Mouse (Mus musculus) thymus, adult 2 months (tissue): ENCODE data around the gene Lta. TPM values are rescaled to one million over a fixed set of nuclear protein-coding genes. Genes with fewer than 3 reads are reported as not detected.

Experiments
- DNase-seq: peaks from one replicate; pipeline ENCODE4 v3.0.0; 2021
- H3K27ac ChIP-seq: fragments of 200-500 bp; 2 replicates; pipeline ENCODE4 v1.5.1; 2012; ENCODE audit warnings: low read length, control low read depth; ENCODE audit not compliant: control insufficient read depth, insufficient read depth
- H3K27me3 ChIP-seq: fragments of 200-500 bp; 2 replicates; pipeline ENCODE4 v1.6.1; 2012; ENCODE audit warnings: mild to moderate bottlenecking, low read length, moderate library complexity, mixed read lengths; ENCODE audit not compliant: control insufficient read depth, insufficient read depth
- H3K36me3 ChIP-seq: fragments of 200-500 bp; 2 replicates; pipeline ENCODE4 v1.6.1; 2012; ENCODE audit warnings: mild to moderate bottlenecking, low read length, moderate library complexity; ENCODE audit not compliant: control insufficient read depth, insufficient read depth
- H3K4me1 ChIP-seq: fragments of 200-500 bp; replicated peaks from 2 replicates; pipeline ENCODE4 v1.6.1; 2012; ENCODE audit warnings: low read length; ENCODE audit not compliant: control insufficient read depth, insufficient read depth
- H3K4me3 ChIP-seq: fragments of 200-500 bp; 2 replicates; pipeline ENCODE4 v1.5.1; 2012; ENCODE audit warnings: mild to moderate bottlenecking, low read length, control low read depth, moderate library complexity; ENCODE audit not compliant: control insufficient read depth, insufficient read depth
- CTCF ChIP-seq: fragments of 200-500 bp; IDR thresholded peaks from 2 replicates; pipeline ENCODE4 v1.5.1; 2012; ENCODE audit warnings: mild to moderate bottlenecking, control low read depth, low read length, moderate library complexity, borderline replicate concordance; ENCODE audit not compliant: control insufficient read depth, poor library complexity, insufficient read depth; ENCODE audit errors: extremely low read depth
- POLR2A ChIP-seq: fragments of 200-500 bp; IDR thresholded peaks from 2 replicates; pipeline ENCODE4 v1.6.1; 2012; ENCODE audit warnings: mild to moderate bottlenecking, low read length, control low read depth, moderate library complexity; ENCODE audit not compliant: control insufficient read depth, poor library complexity, insufficient read depth; ENCODE audit errors: extremely low read depth
- WGBS: fragments of 180-500 bp; shearing (Covaris S2); methylation state at CpG from one replicate; pipeline ENCODE4 v1.1.7; 2018; 5-methylcytosine and 5-hydroxymethylcytosine counted together
- polyA plus RNA-seq: library from polyadenylated mRNA; depleted of rRNA; stranded (reverse); fragments of >200 nt; gene quantifications from 2 replicates; pipeline ENCODE4 v1.2.3, GENCODE M21; 2012

Gene Lta
- polyA plus RNA-seq, 1 experiment: 14.4 TPM

DNA sequence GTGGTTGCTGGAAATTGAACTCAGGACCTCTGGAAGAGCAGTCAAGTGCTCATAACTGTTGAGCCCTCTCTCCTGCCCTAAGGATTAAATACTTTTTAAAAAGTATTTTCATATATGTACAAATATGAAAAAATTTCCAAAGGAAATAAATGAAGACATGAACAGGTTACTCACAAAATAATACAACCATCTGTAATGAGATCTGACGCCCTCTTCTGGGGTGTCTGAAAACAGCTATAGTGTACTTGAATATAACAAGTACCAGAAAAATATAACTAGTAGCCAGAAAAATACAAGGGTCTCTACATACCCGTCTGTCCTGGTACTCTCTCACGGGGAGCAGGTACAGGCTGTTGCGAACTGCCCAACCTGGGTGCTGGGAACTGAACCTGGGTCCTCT, 19.5 kb upstream of the Lta start:
- 97% methylated on average over 4 of the region's 4 CpGs for WGBS
- no peak overlapping the region for H3K4me3 ChIP-seq
- no peak for DNase-seq
- H3K27ac ChIP-seq: no peak overlapping the region
- peaks cover 49% of the 10 kb centered on the region for H3K4me1 ChIP-seq
- no peak for TF ChIP-seq CTCF
- TF ChIP-seq POLR2A: no peak
- no peaks in the 10 kb centered on the region for H3K27me3 ChIP-seq
- H3K36me3 ChIP-seq: peaks cover 3% of the 10 kb centered on the region; the same call in 1 of the 2 replicates

GRCm38 (mm10) chr17:35222299-35222698, 17.1 kb upstream of the Lta start:
- peak; percentile 63 for DNase-seq
- 9% methylated on average over 6 of the region's 6 CpGs for WGBS
- Histone ChIP-seq H3K27ac (peak overlapping the region; percentile 85), H3K4me1 (peaks cover 58% of the 10 kb centered on the region), H3K36me3 (no peaks in the 10 kb centered on the region), H3K4me3 (no peak overlapping the region), H3K27me3 (no peaks in the 10 kb centered on the region)
- TF ChIP-seq POLR2A (peak; percentile 31; the same call in 1 of the 2 replicates), CTCF (peak; percentile 59; the same call in 1 of the 2 replicates)

DNA sequence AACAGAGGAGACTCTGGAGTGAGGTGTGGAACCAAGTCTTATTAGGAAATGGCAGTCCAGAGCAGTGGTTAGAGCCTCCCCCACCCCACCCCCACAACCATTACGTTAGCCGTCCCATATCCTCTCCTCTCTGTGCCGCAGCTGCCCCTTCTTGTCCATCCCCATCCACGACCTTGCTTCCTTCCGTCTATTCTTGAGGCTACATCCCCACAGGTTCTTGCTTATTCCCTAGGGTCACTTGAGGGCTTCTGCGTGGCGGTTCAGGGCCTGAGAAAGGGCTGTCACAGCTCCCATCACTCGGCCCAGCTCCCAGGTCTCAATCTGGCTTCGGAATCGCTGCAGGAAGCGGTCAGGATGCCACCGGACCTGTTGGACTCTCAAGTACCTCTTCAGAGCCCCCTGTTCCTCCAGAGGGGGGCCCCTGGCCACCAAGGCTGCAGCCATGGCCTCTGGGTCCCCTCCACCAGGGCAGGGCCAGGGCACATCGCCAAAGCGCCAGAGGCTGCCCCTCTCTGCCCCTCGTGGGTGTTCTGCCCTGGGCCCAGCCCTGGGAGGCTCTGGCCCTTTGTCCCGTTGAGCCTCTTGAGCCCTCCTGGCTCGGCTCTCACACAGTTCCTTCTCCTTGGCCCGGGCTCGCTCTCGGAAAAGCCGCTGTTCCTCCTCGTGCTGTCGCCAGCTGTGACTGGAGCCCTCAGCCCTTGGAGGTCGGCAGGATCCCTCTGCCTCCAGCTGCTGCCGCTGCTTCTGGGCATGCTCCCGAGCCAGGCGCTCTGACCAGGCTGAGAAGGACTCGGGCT, 15.2 kb upstream of the Lta start, which contains the start of gene Gm16181:
TSS of gene Gm16181 (plus strand) at position 679 of the 797 bp plus-strand sequence.
- Histone ChIP-seq H3K4me3 (no peak within 1 kb of the TSS), H3K36me3 (no peaks in the 10 kb centered on the region), H3K4me1 (peaks cover 50% of the 10 kb centered on the region), H3K27me3 (no peaks in the 10 kb centered on the region), H3K27ac (peak within 1 kb of the TSS; percentile 15; the same call in 1 of the 2 replicates)
- 69% methylated on average over 28 of the region's 28 CpGs for WGBS
- TF ChIP-seq POLR2A (no peak), CTCF (no peak)
- DNase-seq: no peak

- DNase-seq: peak; percentile 72
- WGBS: 8% methylated on average over 6 of the region's 6 CpGs
- H3K27ac ChIP-seq: peak overlapping the region; percentile 15; the same call in 1 of the 2 replicates
- peaks cover 55% of the 10 kb centered on the region for H3K4me1 ChIP-seq
- no peaks in the 10 kb centered on the region for H3K27me3 ChIP-seq
- H3K4me3 ChIP-seq: no peak overlapping the region
- no peaks in the 10 kb centered on the region for H3K36me3 ChIP-seq
- TF ChIP-seq CTCF (no peak), POLR2A (no peak)
Observed at GRCm38 (mm10) chr17:35219601-35220041, 14.5 kb upstream of the Lta start.

DNA sequence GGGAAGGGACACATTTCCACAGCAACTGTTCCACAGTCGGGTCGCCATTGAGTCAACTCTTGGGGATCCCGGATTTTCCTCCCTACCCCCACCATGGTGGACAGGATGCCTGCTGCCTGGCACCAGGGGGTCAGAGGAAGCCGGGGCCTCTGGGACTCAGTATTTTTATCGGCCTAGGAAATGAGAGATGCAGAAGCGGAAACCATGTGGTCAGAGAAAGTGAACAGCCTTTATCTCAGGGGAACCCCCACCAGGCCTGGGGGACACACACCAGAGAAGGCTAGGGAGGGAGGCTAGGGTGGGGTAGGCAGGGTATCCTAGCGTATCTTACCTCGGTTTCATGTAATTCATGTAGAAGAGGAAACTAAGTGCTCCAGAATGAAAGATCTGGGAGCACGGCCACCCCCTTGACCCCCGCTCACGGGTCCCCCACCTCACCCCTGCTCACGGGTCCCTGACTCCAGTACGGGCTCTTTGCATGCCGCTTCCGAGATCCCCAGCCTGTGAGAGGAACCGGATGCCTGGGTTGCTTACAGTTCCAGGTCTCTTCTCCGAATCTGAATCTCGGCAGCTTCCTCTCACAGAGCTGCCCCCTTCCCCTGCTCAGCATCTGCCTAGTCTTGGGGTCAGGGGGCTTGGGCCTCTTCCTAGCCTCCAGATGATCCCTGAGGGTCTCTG, 13.5 kb upstream of the Lta start:
- peaks cover 57% of the 10 kb centered on the region for H3K4me1 ChIP-seq

DNA sequence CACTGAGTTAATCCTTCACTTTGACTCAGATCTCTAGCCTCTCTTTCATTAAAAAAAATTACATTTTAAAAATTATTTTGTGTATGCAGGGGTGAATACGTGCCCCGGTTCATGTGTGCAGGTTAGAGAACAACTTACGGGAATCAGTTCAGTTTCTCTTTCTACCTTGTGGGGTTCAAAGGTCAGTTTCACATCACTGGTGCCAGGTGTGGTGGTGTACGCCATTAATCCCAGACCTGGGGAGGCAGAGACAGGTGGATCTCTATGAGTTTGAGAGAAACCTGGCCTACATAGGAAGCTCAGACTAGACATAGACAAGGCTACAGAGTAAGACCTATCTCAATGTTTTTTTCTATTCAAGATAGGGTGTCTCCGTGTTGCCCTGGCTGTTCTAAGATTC, 7.9 kb upstream of the Lta start:
- 96% methylated on average over 5 of the region's 5 CpGs for WGBS
- no peak for DNase-seq
- Histone ChIP-seq H3K27ac (no peak overlapping the region), H3K36me3 (no peaks in the 10 kb centered on the region), H3K4me1 (peaks cover 24% of the 10 kb centered on the region), H3K27me3 (no peaks in the 10 kb centered on the region), H3K4me3 (no peak overlapping the region)
- TF ChIP-seq POLR2A (no peak), CTCF (no peak)

More for the DNA sequence above, 13.5 kb upstream of the Lta start:
- Histone ChIP-seq H3K27me3 (no peaks in the 10 kb centered on the region), H3K27ac (no peak overlapping the region), H3K36me3 (no peaks in the 10 kb centered on the region), H3K4me3 (no peak overlapping the region)
- TF ChIP-seq CTCF: no peak
- TF ChIP-seq POLR2A: no peak
- whole genome bisulfite sequencing: 14% methylated on average over 18 of the region's 18 CpGs
- DNase-seq: no peak
